Mouse (Mus musculus) neural tube, embryonic 14.5 days (tissue): ENCODE measurements around the gene Crhr1. TPM values are rescaled to one million over a fixed set of nuclear protein-coding genes. Genes with fewer than 3 reads are reported as not detected.
"Not testable (repeated sequence)": the region's sequence is repeated elsewhere in the genome, so short reads cannot be mapped to it uniquely, and the experiment has no call there.

Experiments used
- ATAC-seq: fragments of 200-750 bp; cut with Nextera tagmentation; 2 replicates; pipeline ENCODE4 v1.8.0; 2017; ENCODE audit warnings: low read depth, mild to moderate bottlenecking, moderate TSS enrichment, moderate library complexity
- H3K27ac ChIP-seq: fragments of 300-500 bp; sonication (generic); 2 replicates; pipeline ENCODE4 v1.5.1; 2014; ENCODE audit warnings: low read depth, mild to moderate bottlenecking, control low read depth, low read length, moderate library complexity, mixed read lengths
- H3K27me3 ChIP-seq: fragments of 300-500 bp; sonication (generic); 2 replicates; pipeline ENCODE4 v1.6.1; 2014; ENCODE audit warnings: low read length; ENCODE audit not compliant: control insufficient read depth, insufficient read depth
- H3K36me3 ChIP-seq: fragments of 300-500 bp; sonication (generic); 2 replicates; pipeline ENCODE4 v1.6.1; 2014; ENCODE audit warnings: low read length, mixed read lengths; ENCODE audit not compliant: control insufficient read depth, insufficient read depth
- H3K4me1 ChIP-seq: fragments of 300-500 bp; sonication (generic); 2 replicates; pipeline ENCODE4 v1.6.1; 2014; ENCODE audit warnings: low read length; ENCODE audit not compliant: control insufficient read depth, insufficient read depth
- H3K4me2 ChIP-seq: fragments of 300-500 bp; sonication (generic); 2 replicates; pipeline ENCODE4 v1.6.1; 2014; ENCODE audit warnings: mild to moderate bottlenecking, low read depth, low read length, control low read depth
- H3K4me3 ChIP-seq: fragments of 300-500 bp; sonication (generic); 2 replicates; pipeline ENCODE4 v1.5.1; 2014; ENCODE audit warnings: low read depth, low read length, control low read depth, mixed read lengths
- H3K9ac ChIP-seq: fragments of 300-500 bp; sonication (generic); replicated peaks from 2 replicates; pipeline ENCODE4 v1.6.1; 2014; ENCODE audit warnings: low read depth, mild to moderate bottlenecking, control low read depth, low read length, mixed read lengths
- H3K9me3 ChIP-seq: fragments of 300-500 bp; sonication (generic); 2 replicates; pipeline ENCODE4 v1.6.1; 2016; ENCODE audit warnings: low read length; ENCODE audit not compliant: control insufficient read depth
- WGBS: fragments of 180-500 bp; shearing (Covaris S2); extraction: QIAGEN DNeasy Blood & Tissue Kit; methylation state at CpG from one replicate; pipeline ENCODE4 v1.1.7; 2014; 5-methylcytosine and 5-hydroxymethylcytosine counted together
- polyA plus RNA-seq: library from polyadenylated mRNA; unstranded; fragments of >200 nt; fragmentation: Nextera tagmentation; extraction: Ambion mirVana; gene quantifications from 2 replicates; pipeline ENCODE4 v1.2.1, GENCODE M21; 2014

The Crhr1 gene
- polyA plus RNA-seq, 1 experiment from 2014 or later: 5.5 TPM

- no peak overlapping the region for H3K4me2 ChIP-seq
- H3K9me3 ChIP-seq: no peaks in the 10 kb centered on the region
- H3K4me3 ChIP-seq: no peak overlapping the region
- H3K4me1 ChIP-seq: no peaks in the 10 kb centered on the region
- 8% methylated on average over 9 of the region's 9 CpGs for WGBS
- H3K27ac ChIP-seq: no peak overlapping the region
- H3K9ac ChIP-seq: no peak overlapping the region
- no peaks in the 10 kb centered on the region for H3K36me3 ChIP-seq
- no peaks in the 10 kb centered on the region for H3K27me3 ChIP-seq
- ATAC-seq: peak; percentile 93
These were observed 63.1 kb downstream of the Crhr1 start for GRCm38 (mm10) chr11:104195791-104196190.

- Histone ChIP-seq H3K4me3 (no peak overlapping the region), H3K4me2 (no peak overlapping the region), H3K36me3 (no peaks in the 10 kb centered on the region), H3K9ac (no peak overlapping the region), H3K4me1 (no peaks in the 10 kb centered on the region), H3K27me3 (no peaks in the 10 kb centered on the region), H3K27ac (no peak overlapping the region), H3K9me3 (no peaks in the 10 kb centered on the region)
- 10% methylated on average over 10 of the region's 10 CpGs for WGBS
- no peak for ATAC-seq
These were observed 65.2 kb downstream of the Crhr1 start for GRCm38 (mm10) chr11:104197861-104198260.

- Histone ChIP-seq H3K9ac (no peak overlapping the region), H3K4me2 (no peak overlapping the region), H3K27me3 (no peaks in the 10 kb centered on the region), H3K36me3 (no peaks in the 10 kb centered on the region), H3K27ac (no peak overlapping the region), H3K4me3 (no peak overlapping the region), H3K9me3 (no peaks in the 10 kb centered on the region), H3K4me1 (no peaks in the 10 kb centered on the region)
- ATAC-seq: no peak
- WGBS: 90% methylated on average over 3 of the region's 3 CpGs
These were observed 70.6 kb downstream of the Crhr1 start for GRCm38 (mm10) chr11:104203271-104203670.

GRCm38 (mm10) chr11:104206573-104206972, 73.9 kb downstream of the Crhr1 start:
- H3K4me2 ChIP-seq: no peak overlapping the region
- no peaks in the 10 kb centered on the region for H3K4me1 ChIP-seq
- no peak overlapping the region for H3K27ac ChIP-seq
- no peak overlapping the region for H3K4me3 ChIP-seq
- no peaks in the 10 kb centered on the region for H3K9me3 ChIP-seq
- ATAC-seq: no peak
- no peaks in the 10 kb centered on the region for H3K36me3 ChIP-seq
- no peak overlapping the region for H3K9ac ChIP-seq
- H3K27me3 ChIP-seq: no peaks in the 10 kb centered on the region
- WGBS: 57% methylated on average over 4 of the region's 4 CpGs

GRCm38 (mm10) chr11:104209041-104209440, 76.4 kb downstream of the Crhr1 start:
- ATAC-seq: no peak
- Histone ChIP-seq H3K4me3 (no peak overlapping the region), H3K4me2 (no peak overlapping the region), H3K9ac (no peak overlapping the region), H3K9me3 (no peaks in the 10 kb centered on the region), H3K27me3 (no peaks in the 10 kb centered on the region), H3K4me1 (no peaks in the 10 kb centered on the region), H3K27ac (no peak overlapping the region), H3K36me3 (no peaks in the 10 kb centered on the region)
- 82% methylated on average over 3 of the region's 3 CpGs for WGBS

GRCm38 (mm10) chr11:104211251-104211650, 78.6 kb downstream of the Crhr1 start:
- Histone ChIP-seq H3K9me3 (no peaks in the 10 kb centered on the region), H3K9ac (no peak overlapping the region), H3K27ac (no peak overlapping the region), H3K4me1 (no peaks in the 10 kb centered on the region), H3K4me2 (no peak overlapping the region), H3K27me3 (no peaks in the 10 kb centered on the region), H3K4me3 (no peak overlapping the region), H3K36me3 (no peaks in the 10 kb centered on the region)
- ATAC-seq: no peak
- 83% methylated on average over 6 of the region's 6 CpGs for WGBS

GRCm38 (mm10) chr11:104214128-104214527, 81.5 kb downstream of the Crhr1 start:
- H3K27ac ChIP-seq, H3K9ac ChIP-seq, H3K4me3 ChIP-seq, H3K4me2 ChIP-seq, H3K9me3 ChIP-seq, H3K27me3 ChIP-seq, ATAC-seq, H3K4me1 ChIP-seq, H3K36me3 ChIP-seq: not testable (repeated sequence)
- WGBS: over 99% methylated on average over 5 of the region's 5 CpGs

GRCm38 (mm10) chr11:104218075-104218474, 85.4 kb downstream of the Crhr1 start:
- Histone ChIP-seq H3K9me3 (no peaks in the 10 kb centered on the region), H3K4me2 (no peak overlapping the region), H3K36me3 (no peaks in the 10 kb centered on the region), H3K4me1 (no peaks in the 10 kb centered on the region), H3K27me3 (no peaks in the 10 kb centered on the region), H3K27ac (no peak overlapping the region), H3K4me3 (no peak overlapping the region), H3K9ac (no peak overlapping the region)
- 82% methylated on average over 3 of the region's 3 CpGs for WGBS
- no peak for ATAC-seq

GRCm38 (mm10) chr11:104220291-104220690, 87.6 kb downstream of the Crhr1 start:
- H3K27me3 ChIP-seq: no peaks in the 10 kb centered on the region
- 80% methylated on average over 4 of the region's 4 CpGs for WGBS
- no peak overlapping the region for H3K4me3 ChIP-seq
- H3K36me3 ChIP-seq: no peaks in the 10 kb centered on the region
- H3K9me3 ChIP-seq: no peaks in the 10 kb centered on the region
- no peak overlapping the region for H3K27ac ChIP-seq
- no peak for ATAC-seq
- no peak overlapping the region for H3K9ac ChIP-seq
- no peaks in the 10 kb centered on the region for H3K4me1 ChIP-seq
- H3K4me2 ChIP-seq: no peak overlapping the region

GRCm38 (mm10) chr11:104221751-104222150, 89.1 kb downstream of the Crhr1 start:
- no peaks in the 10 kb centered on the region for H3K27me3 ChIP-seq
- no peak overlapping the region for H3K27ac ChIP-seq
- H3K4me3 ChIP-seq: no peak overlapping the region
- no peak overlapping the region for H3K9ac ChIP-seq
- 81% methylated on average over 5 of the region's 5 CpGs for WGBS
- H3K4me1 ChIP-seq: no peaks in the 10 kb centered on the region
- H3K36me3 ChIP-seq: no peaks in the 10 kb centered on the region
- no peak overlapping the region for H3K4me2 ChIP-seq
- ATAC-seq: no peak
- no peaks in the 10 kb centered on the region for H3K9me3 ChIP-seq
